ENCODE assay signal across 13 mouse cellular contexts in the genomic region with DNA sequence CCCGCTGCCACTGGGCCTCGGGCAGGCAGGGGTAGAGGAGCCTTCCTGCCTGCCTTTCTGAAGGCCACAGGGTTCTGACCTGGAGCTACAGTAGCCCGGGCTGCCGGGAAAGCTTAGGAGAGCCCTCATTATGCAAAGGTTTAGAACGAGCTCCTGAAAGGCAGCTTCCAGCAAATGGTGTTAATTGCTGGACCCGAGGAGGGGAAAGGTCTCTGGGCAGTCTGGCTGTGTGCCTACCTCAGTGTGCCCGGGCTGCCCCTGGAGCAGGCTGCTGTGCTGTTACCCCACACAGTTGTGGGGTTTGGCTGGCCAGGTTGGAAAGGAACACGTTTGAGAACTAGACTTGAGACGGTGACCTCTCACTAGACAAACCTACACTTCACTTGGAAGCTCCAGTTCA. TPM values are rescaled to one million over a fixed set of nuclear protein-coding genes. Genes with fewer than 3 reads are reported as not detected.
DNase-seq lines count a peak whose midpoint lies in the region; ATAC-seq and TF ChIP-seq lines count a peak whose summit lies in the region.
"Had no signal": no experiment of that assay in that cellular context is flagged by ENCODE, and none has a peak within 500 bp of the region (broad histone marks: within the 10 kb centered on the region; RNA-seq: fewer than 3 reads in every experiment).

No protein-coding gene starts in this region.

- no peaks in the 10 kb centered on the region for H3K36me3 ChIP-seq in heart, embryonic 12.5 days
- H3K36me3 ChIP-seq in ES-Bruce4 (ENCODE audit: control insufficient read depth, insufficient read depth, low read length, poor library complexity, severe bottlenecking): no peaks in the 10 kb centered on the region
- H3K36me3 ChIP-seq in forebrain, embryonic 16.5 days (ENCODE audit: control insufficient read depth, insufficient read depth): no peaks in the 10 kb centered on the region
- H3K36me3 ChIP-seq in midbrain, embryonic 10.5 days: peaks cover 72% of the 10 kb centered on the region
- H3K36me3 ChIP-seq: liver, embryonic 13.5 days had no signal

- peaks cover 50% of the 10 kb centered on the region for H3K27me3 ChIP-seq in heart, embryonic 12.5 days (replicated peaks)
- 0 out of 2 replicates have a peak, but pooled peaks cover 4% of the 10 kb centered on the region for H3K27me3 ChIP-seq in ES-Bruce4 (ENCODE audit: control insufficient read depth, insufficient read depth, low read length, poor library complexity, severe bottlenecking)
- no peaks in the 10 kb centered on the region for H3K27me3 ChIP-seq in forebrain, embryonic 16.5 days (replicated peaks; ENCODE audit: control insufficient read depth, insufficient read depth, low read length)
- no peaks in the 10 kb centered on the region; the same call in 1 of the 2 replicates for H3K27me3 ChIP-seq in midbrain, embryonic 10.5 days (ENCODE audit: low read depth, poor library complexity, severe bottlenecking)

- no peak overlapping the region for H3K27ac ChIP-seq in heart, embryonic 12.5 days (ENCODE audit: poor library complexity, severe bottlenecking)
- H3K27ac ChIP-seq in ES-Bruce4 (ENCODE audit: insufficient read depth, low read length): no peak overlapping the region; the same call in 1 of the 2 replicates
- H3K27ac ChIP-seq in forebrain, embryonic 16.5 days (ENCODE audit: low read length): peak overlapping the region; percentile 39
- H3K27ac ChIP-seq in midbrain, embryonic 10.5 days (replicated peaks): peak overlapping the region; percentile 98
- H3K27ac ChIP-seq: liver, embryonic 13.5 days had no signal

- peak overlapping the region; percentile 74; the same call in 1 of the 2 replicates for H3K4me3 ChIP-seq in heart, embryonic 12.5 days
- peak overlapping the region; percentile 17; the same call in 1 of the 2 replicates for H3K4me3 ChIP-seq in ES-Bruce4 (ENCODE audit: low read depth, low read length)
- no peak overlapping the region for H3K4me3 ChIP-seq in forebrain, embryonic 16.5 days (replicated peaks; ENCODE audit: low read length)
- H3K4me3 ChIP-seq in midbrain, embryonic 10.5 days: peak overlapping the region; percentile 87
- H3K4me3 ChIP-seq: liver, embryonic 13.5 days had no signal

- TF ChIP-seq CTCF in ES-Bruce4 (IDR thresholded peaks at IDR 0.05; ENCODE audit: low read depth, low read length): no peak

- TF ChIP-seq EP300 in ES-Bruce4 (IDR thresholded peaks at IDR 0.05; ENCODE audit: insufficient read depth, low read depth, low read length): no peak

- ATAC-seq in heart, embryonic 12.5 days (ENCODE audit: insufficient number of reproducible peaks, low FRiP score): no peak
- ATAC-seq in forebrain, embryonic 16.5 days: no peak

- TF ChIP-seq POLR2A in ES-Bruce4 (IDR thresholded peaks at IDR 0.05; ENCODE audit: insufficient read depth, low read length): no peak

- no peaks in the 10 kb centered on the region for H3K9me3 ChIP-seq in heart, embryonic 12.5 days (replicated peaks)
- no peaks in the 10 kb centered on the region for H3K9me3 ChIP-seq in ES-Bruce4 (replicated peaks; ENCODE audit: control insufficient read depth, insufficient read depth, low read length, poor library complexity, severe bottlenecking)
- H3K9me3 ChIP-seq in forebrain, embryonic 16.5 days (ENCODE audit: control insufficient read depth, low read length): no peaks in the 10 kb centered on the region
- no peaks in the 10 kb centered on the region for H3K9me3 ChIP-seq in midbrain, embryonic 10.5 days (replicated peaks)
- H3K9me3 ChIP-seq: liver, embryonic 13.5 days had no signal

- H3K9ac ChIP-seq in heart, embryonic 12.5 days: no peak overlapping the region
- H3K9ac ChIP-seq in ES-Bruce4 (ENCODE audit: low read depth, poor library complexity, severe bottlenecking): 0 out of 2 replicates have a peak overlapping the region, but pooled peaks have one; percentile 12
- H3K9ac ChIP-seq in forebrain, embryonic 16.5 days (replicated peaks; ENCODE audit: low read depth, low read length): no peak overlapping the region; the same call in 1 of the 2 replicates
- H3K9ac ChIP-seq: liver, embryonic 13.5 days had no signal

- peaks cover 15% of the 10 kb centered on the region for H3K4me1 ChIP-seq in heart, embryonic 12.5 days (replicated peaks)
- H3K4me1 ChIP-seq in ES-Bruce4 (ENCODE audit: control insufficient read depth, insufficient read depth, low read length): peaks cover 3% of the 10 kb centered on the region
- H3K4me1 ChIP-seq in forebrain, embryonic 16.5 days (replicated peaks; ENCODE audit: control insufficient read depth, insufficient read depth, low read length): peaks cover 57% of the 10 kb centered on the region
- H3K4me1 ChIP-seq in midbrain, embryonic 10.5 days: peaks cover 84% of the 10 kb centered on the region

- DNase-seq in heart, adult 9 months (ENCODE audit: low spot score in 2 of 2): no peak
- no peak for DNase-seq in midbrain, embryonic 10.5 days (ENCODE audit: low spot score)
- no peak for DNase-seq in thymus, postnatal 25 days
- no peak for DNase-seq in MN1 (ENCODE audit: low spot score)
- DNase-seq in thymus, postnatal 0 days (ENCODE audit: low spot score): no peak
- DNase-seq: adrenal gland, adult 2 months; cerebellum, postnatal 14 days; gastrocnemius, postnatal 25 days; liver, embryonic 13.5 days; thymus, postnatal 4 days had no signal

- WGBS in heart, embryonic 12.5 days: 10% methylated on average over 9 of the region's 9 CpGs
- WGBS in forebrain, embryonic 16.5 days: 3% methylated on average over 9 of the region's 9 CpGs
- WGBS in midbrain, embryonic 10.5 days: 7% methylated on average over 9 of the region's 9 CpGs

- peak overlapping the region; percentile 98 for H3K4me2 ChIP-seq in heart, embryonic 12.5 days
- H3K4me2 ChIP-seq in forebrain, embryonic 16.5 days (ENCODE audit: low read length): peak overlapping the region; percentile 89; the same call in 1 of the 2 replicates

RNA-seq across cellular contexts. Expression of a gene that starts 14.1 kb away (rescaled TPM):
- polyA plus RNA-seq in heart, embryonic 12.5 days (2016; fragmentation: Nextera tagmentation; extraction: Ambion mirVana): 3.5 and 3.7 TPM in 2 replicates
- 5.5 and 5.8 TPM in 2 replicates for polyA plus RNA-seq in ES-Bruce4 (2011; ENCODE audit: insufficient read depth, insufficient read length, low read depth, missing spikeins)
- polyA plus RNA-seq in forebrain, embryonic 16.5 days (2015; fragmentation: Nextera tagmentation; extraction: Ambion mirVana): 22.2 and 23.1 TPM in 2 replicates
- 51.2 and 65.4 TPM in 2 replicates for polyA plus RNA-seq in midbrain, embryonic 10.5 days (2016; fragmentation: Nextera tagmentation; extraction: Ambion mirVana)
- 1.6 and 1.7 TPM in 2 replicates for polyA plus RNA-seq in thymus, postnatal 0 days (2015; fragmentation: Nextera tagmentation; extraction: Ambion mirVana)

Comparison
In these comparisons a context has a peak if more than half of its experiments do, and no peak if none do; other contexts are left out.
1. H3K27ac ChIP-seq: peak in forebrain, embryonic 16.5 days (single experiment) and midbrain, embryonic 10.5 days (single experiment); none in heart, embryonic 12.5 days (single experiment) and ES-Bruce4 (single experiment).